Mouse (Mus musculus): Measurements from ENCODE around the gene Psmb6. TPM values are rescaled to one million over a fixed set of nuclear protein-coding genes. Genes with fewer than 3 reads are reported as not detected.

Psmb6 gene
- polyA plus RNA-seq, 1 experiment from 2014 or later = 703 TPM

GRCm38 (mm10) chr11:70511242-70511641, 13.9 kb upstream of the Psmb6 start:
- no peak overlapping the region for H3K27ac ChIP-seq
- no peaks in the 10 kb centered on the region for H3K27me3 ChIP-seq (ENCODE audit: insufficient read depth, low read length)
- no peak overlapping the region for H3K4me3 ChIP-seq (replicated peaks; ENCODE audit: low read depth, low read length)
- H3K9ac ChIP-seq (ENCODE audit: low read depth, low read length) = no peak overlapping the region
- no peaks in the 10 kb centered on the region for H3K9me3 ChIP-seq (replicated peaks; ENCODE audit: low read length)
- ATAC-seq (replicated peaks; ENCODE audit: low FRiP score, low read depth) (no peak), DNase-seq (ENCODE audit: low spot score) (no peak)
- TF ChIP-seq CTCF (IDR thresholded peaks at IDR 0.05; ENCODE audit: low read depth) = no peak
- H3K4me2 ChIP-seq (ENCODE audit: low read length) = no peak overlapping the region
- no peaks in the 10 kb centered on the region for H3K4me1 ChIP-seq (replicated peaks; ENCODE audit: insufficient read depth, low read length)
- 73% methylated on average over 2 of the region's 2 CpGs for WGBS
- no peaks in the 10 kb centered on the region for H3K36me3 ChIP-seq (ENCODE audit: insufficient read depth, low read length)

- ATAC-seq (replicated peaks; ENCODE audit: low FRiP score, low read depth) (no peak), DNase-seq (ENCODE audit: low spot score) (no peak)
- WGBS = 90% methylated on average over 7 of the region's 7 CpGs
- Histone ChIP-seq H3K27me3 (ENCODE audit: insufficient read depth, low read length) (no peaks in the 10 kb centered on the region), H3K27ac (no peak overlapping the region), H3K4me3 (replicated peaks; ENCODE audit: low read depth, low read length) (no peak overlapping the region), H3K9me3 (replicated peaks; ENCODE audit: low read length) (no peaks in the 10 kb centered on the region), H3K9ac (ENCODE audit: low read depth, low read length) (no peak overlapping the region), H3K36me3 (ENCODE audit: insufficient read depth, low read length) (no peaks in the 10 kb centered on the region), H3K4me1 (replicated peaks; ENCODE audit: insufficient read depth, low read length) (no peaks in the 10 kb centered on the region), H3K4me2 (ENCODE audit: low read length) (no peak overlapping the region)
- TF ChIP-seq CTCF (IDR thresholded peaks at IDR 0.05; ENCODE audit: low read depth) = no peak
These were observed 13.3 kb upstream of the Psmb6 start for GRCm38 (mm10) chr11:70511825-70512224.

- Histone ChIP-seq H3K4me1 (replicated peaks; ENCODE audit: insufficient read depth, low read length) (no peaks in the 10 kb centered on the region), H3K9me3 (replicated peaks; ENCODE audit: low read length) (no peaks in the 10 kb centered on the region), H3K27ac (no peak overlapping the region), H3K27me3 (ENCODE audit: insufficient read depth, low read length) (no peaks in the 10 kb centered on the region), H3K4me2 (ENCODE audit: low read length) (no peak overlapping the region), H3K9ac (ENCODE audit: low read depth, low read length) (no peak overlapping the region), H3K36me3 (ENCODE audit: insufficient read depth, low read length) (no peaks in the 10 kb centered on the region), H3K4me3 (replicated peaks; ENCODE audit: low read depth, low read length) (no peak overlapping the region)
- DNase-seq (ENCODE audit: low spot score) = no peak
- TF ChIP-seq CTCF (IDR thresholded peaks at IDR 0.05; ENCODE audit: low read depth) = no peak
- 74% methylated on average over 7 of the region's 7 CpGs for WGBS
- ATAC-seq (replicated peaks; ENCODE audit: low FRiP score, low read depth) = no peak
These were observed 12.3 kb upstream of the Psmb6 start for GRCm38 (mm10) chr11:70512709-70513342.

GRCm38 (mm10) chr11:70513520-70513919, 11.6 kb upstream of the Psmb6 start:
- no peak for DNase-seq (ENCODE audit: low spot score)
- 57% methylated on average over 11 of the region's 11 CpGs for WGBS

GRCm38 (mm10) chr11:70514288-70514687, 10.9 kb upstream of the Psmb6 start, which contains the start of gene Vmo1:
Gene Vmo1, minus strand, starts transcription at chr11:70514616.
- ATAC-seq (replicated peaks; ENCODE audit: low FRiP score, low read depth) (no peak), DNase-seq (ENCODE audit: low spot score) (no peak)
- Histone ChIP-seq H3K4me1 (replicated peaks; ENCODE audit: insufficient read depth, low read length) (no peaks in the 10 kb centered on the region), H3K4me2 (ENCODE audit: low read length) (no peak within 1 kb of the TSS), H3K4me3 (replicated peaks; ENCODE audit: low read depth, low read length) (no peak within 1 kb of the TSS), H3K27ac (no peak within 1 kb of the TSS), H3K9me3 (replicated peaks; ENCODE audit: low read length) (no peaks in the 10 kb centered on the region), H3K36me3 (ENCODE audit: insufficient read depth, low read length) (no peaks in the 10 kb centered on the region), H3K9ac (ENCODE audit: low read depth, low read length) (no peak within 1 kb of the TSS), H3K27me3 (ENCODE audit: insufficient read depth, low read length) (no peaks in the 10 kb centered on the region)
- no peak for TF ChIP-seq CTCF (IDR thresholded peaks at IDR 0.05; ENCODE audit: low read depth)
- WGBS = 74% methylated on average over 7 of the region's 7 CpGs

More at GRCm38 (mm10) chr11:70513520-70513919, 11.6 kb upstream of the Psmb6 start:
- H3K4me3 ChIP-seq (replicated peaks; ENCODE audit: low read depth, low read length) = no peak overlapping the region
- no peaks in the 10 kb centered on the region for H3K9me3 ChIP-seq (replicated peaks; ENCODE audit: low read length)
- H3K27ac ChIP-seq = no peak overlapping the region
- H3K9ac ChIP-seq (ENCODE audit: low read depth, low read length) = no peak overlapping the region
- no peaks in the 10 kb centered on the region for H3K4me1 ChIP-seq (replicated peaks; ENCODE audit: insufficient read depth, low read length)
- no peaks in the 10 kb centered on the region for H3K36me3 ChIP-seq (ENCODE audit: insufficient read depth, low read length)
- no peaks in the 10 kb centered on the region for H3K27me3 ChIP-seq (ENCODE audit: insufficient read depth, low read length)
- H3K4me2 ChIP-seq (ENCODE audit: low read length) = no peak overlapping the region
- no peak for ATAC-seq (replicated peaks; ENCODE audit: low FRiP score, low read depth)
- TF ChIP-seq CTCF (IDR thresholded peaks at IDR 0.05; ENCODE audit: low read depth) = no peak

GRCm38 (mm10) chr11:70516352-70516751, 8.8 kb upstream of the Psmb6 start:
- DNase-seq (ENCODE audit: low spot score) (peak; percentile 83), ATAC-seq (replicated peaks; ENCODE audit: low FRiP score, low read depth) (no peak)
- Histone ChIP-seq H3K9me3 (replicated peaks; ENCODE audit: low read length) (no peaks in the 10 kb centered on the region), H3K9ac (ENCODE audit: low read depth, low read length) (no peak overlapping the region), H3K4me3 (replicated peaks; ENCODE audit: low read depth, low read length) (no peak overlapping the region), H3K4me2 (ENCODE audit: low read length) (no peak overlapping the region), H3K27ac (no peak overlapping the region), H3K36me3 (ENCODE audit: insufficient read depth, low read length) (no peaks in the 10 kb centered on the region), H3K4me1 (replicated peaks; ENCODE audit: insufficient read depth, low read length) (no peaks in the 10 kb centered on the region), H3K27me3 (ENCODE audit: insufficient read depth, low read length) (no peaks in the 10 kb centered on the region)
- peak; percentile 90 for TF ChIP-seq CTCF (IDR thresholded peaks at IDR 0.05; ENCODE audit: low read depth)
- WGBS = 24% methylated on average over 2 of the region's 2 CpGs

- DNase-seq (ENCODE audit: low spot score) (no peak), ATAC-seq (replicated peaks; ENCODE audit: low FRiP score, low read depth) (no peak)
- H3K4me2 ChIP-seq (ENCODE audit: low read length) = no peak overlapping the region
- no peaks in the 10 kb centered on the region for H3K36me3 ChIP-seq (ENCODE audit: insufficient read depth, low read length)
- H3K27ac ChIP-seq = no peak overlapping the region
- no peaks in the 10 kb centered on the region for H3K27me3 ChIP-seq (ENCODE audit: insufficient read depth, low read length)
- no peak overlapping the region for H3K4me3 ChIP-seq (replicated peaks; ENCODE audit: low read depth, low read length)
- H3K9ac ChIP-seq (ENCODE audit: low read depth, low read length) = no peak overlapping the region
- TF ChIP-seq CTCF (IDR thresholded peaks at IDR 0.05; ENCODE audit: low read depth) = no peak
- H3K4me1 ChIP-seq (replicated peaks; ENCODE audit: insufficient read depth, low read length) = no peaks in the 10 kb centered on the region
- no peaks in the 10 kb centered on the region for H3K9me3 ChIP-seq (replicated peaks; ENCODE audit: low read length)
- 70% methylated on average over 1 of the region's 1 CpGs for WGBS
These were observed 6.7 kb upstream of the Psmb6 start for GRCm38 (mm10) chr11:70518436-70518835.

All from kidney, postnatal 0 days (tissue).